Mouse (Mus musculus) left cerebral cortex, adult 11 months (tissue): ENCODE data around the gene Tex35.
A peak's percentile ranks its signal among the peaks of the same experiment; 100 is the strongest.

ENCODE experiments used
- DNase-seq: peaks from one replicate; pipeline ENCODE4 v3.0.0; 2022; ENCODE audit warnings: low spot score

Tex35 gene

GRCm38 (mm10) chr1:157081076-157081804 is 27.2 kb downstream of the Tex35 start:
- DNase-seq, result no peak

- no peak for DNase-seq
Observed at GRCm38 (mm10) chr1:157080071-157080470, 28.4 kb downstream of the Tex35 start.

- DNase-seq, result no peak
Observed at GRCm38 (mm10) chr1:157079384-157080025, 29.0 kb downstream of the Tex35 start.

- peak; percentile 77 for DNase-seq
Observed at GRCm38 (mm10) chr1:157076781-157077705, 31.4 kb downstream of the Tex35 start.

GRCm38 (mm10) chr1:157076257-157076656 is 32.2 kb downstream of the Tex35 start:
- DNase-seq, result peak; percentile 53

- no peak for DNase-seq
Observed at GRCm38 (mm10) chr1:157074937-157075336, 33.5 kb downstream of the Tex35 start.

- DNase-seq, result no peak
Observed at GRCm38 (mm10) chr1:157074371-157074770, 34.1 kb downstream of the Tex35 start.

- no peak for DNase-seq
Observed at GRCm38 (mm10) chr1:157073592-157073991, 34.9 kb downstream of the Tex35 start.

GRCm38 (mm10) chr1:157069181-157069828 is 39.2 kb downstream of the Tex35 start:
- no peak for DNase-seq

- DNase-seq, result no peak
Observed at GRCm38 (mm10) chr1:157068316-157068715, 40.2 kb downstream of the Tex35 start.

- DNase-seq, result no peak
Observed at GRCm38 (mm10) chr1:157065819-157066730, 42.4 kb downstream of the Tex35 start.

GRCm38 (mm10) chr1:157063318-157064115 is 45.0 kb downstream of the Tex35 start:
- DNase-seq, result no peak

GRCm38 (mm10) chr1:157062445-157062825 is 46.0 kb downstream of the Tex35 start:
- no peak for DNase-seq

- DNase-seq, result no peak
Observed at GRCm38 (mm10) chr1:157061800-157062444, 46.6 kb downstream of the Tex35 start.

GRCm38 (mm10) chr1:157061170-157061569 is 47.3 kb downstream of the Tex35 start:
- DNase-seq, result no peak

GRCm38 (mm10) chr1:157060441-157061135 is 47.9 kb downstream of the Tex35 start:
- no peak for DNase-seq

- DNase-seq, result no peak
Observed at GRCm38 (mm10) chr1:157055901-157056300, 52.6 kb downstream of the Tex35 start.

- DNase-seq, result no peak
Observed at GRCm38 (mm10) chr1:157055288-157055831, 53.1 kb downstream of the Tex35 start.

GRCm38 (mm10) chr1:157054659-157055058 is 53.8 kb downstream of the Tex35 start:
- no peak for DNase-seq
